Mouse (Mus musculus): Measurements from ENCODE around the gene Olfr531.

Gene Olfr531
- long read RNA-seq, experiment 1: 0 reads
- long read RNA-seq, experiment 2: 0 reads

GRCm38 (mm10) chr7:140402818-140403217 is at the start of gene Olfr531:
Gene Olfr531, minus strand, starts transcription at chr7:140402918.
- intact Hi-C loops (cut with DNase I): no loop called here

GRCm38 (mm10) chr7:140443141-140443540 is 40.4 kb upstream of the Olfr531 start:
- intact Hi-C loops (cut with DNase I): no loop called here

GRCm38 (mm10) chr7:140421539-140421938 is 18.8 kb upstream of the Olfr531 start, which contains the start of gene Olfr532:
Gene Olfr532, minus strand, starts transcription at chr7:140421639.
- intact Hi-C loops (cut with DNase I): no loop called here

- intact Hi-C loops (cut with DNase I): no loop called here
Measured at GRCm38 (mm10) chr7:140376911-140377310, 25.8 kb downstream of the Olfr531 start.

GRCm38 (mm10) chr7:140376231-140376630 is 26.5 kb downstream of the Olfr531 start, which contains the start of gene Olfr530:
Gene Olfr530, minus strand, starts transcription at chr7:140376331.
- intact Hi-C loops (cut with DNase I): no loop called here

- intact Hi-C loops (cut with DNase I): no loop called here
Measured at GRCm38 (mm10) chr7:140374300-140374699, 28.4 kb downstream of the Olfr531 start.

GRCm38 (mm10) chr7:140361571-140361970 is 41.1 kb downstream of the Olfr531 start, which contains the start of gene Olfr60:
Gene Olfr60, minus strand, starts transcription at chr7:140361671.
- intact Hi-C loops (cut with DNase I): no loop called here
